Mouse (Mus musculus): ENCODE results near the gene Stkld1. TPM values are rescaled to one million over a fixed set of nuclear protein-coding genes. Genes with fewer than 3 reads are reported as not detected.
"Not testable (repeated sequence)": the region's sequence is repeated elsewhere in the genome, so short reads cannot be mapped to it uniquely, and the experiment has no call there.

The Stkld1 gene
- polyA plus RNA-seq (2016; fragmentation: Nextera tagmentation; extraction: Ambion mirVana), result 0.09 and 0.30 TPM in 2 replicates

DNA sequence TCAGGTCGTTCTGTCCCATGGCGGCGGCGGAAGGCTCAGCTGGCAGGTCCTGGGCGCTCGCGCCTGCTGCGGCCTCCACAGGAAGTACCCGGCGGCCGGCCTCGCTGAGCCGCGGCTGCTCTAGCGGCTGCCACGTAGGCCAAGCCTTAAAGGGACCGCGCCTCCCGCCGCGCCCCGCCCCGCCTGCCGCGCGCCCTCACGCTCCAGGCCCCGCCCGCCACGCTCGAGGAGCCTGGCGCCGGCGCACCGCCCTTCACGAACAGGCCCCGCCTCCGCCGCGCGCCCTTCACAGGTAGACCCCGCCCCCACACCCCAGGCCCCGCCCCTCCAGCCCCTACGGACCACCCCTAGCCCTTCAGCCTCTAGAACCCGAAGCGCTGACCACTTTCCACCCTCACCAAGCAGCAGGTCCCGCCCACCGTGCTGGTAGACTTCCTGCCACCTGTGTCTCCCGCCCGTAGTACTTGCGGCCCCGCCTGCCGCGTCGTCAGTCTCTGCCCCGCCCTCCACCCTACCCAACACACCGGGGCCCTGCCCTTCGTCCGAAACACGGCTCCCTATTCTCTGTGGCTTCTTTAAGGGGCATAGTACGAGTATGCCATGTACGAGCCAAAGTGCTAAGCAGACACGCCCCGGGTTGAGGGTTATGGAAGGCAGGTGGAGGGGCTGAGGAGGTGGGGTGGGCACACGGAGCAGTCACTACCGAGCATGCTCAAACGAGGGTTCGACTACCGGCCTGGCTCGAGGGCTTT lies at the start of gene Stkld1, which contains the start of gene Surf4:
Stkld1 (plus strand) TSS at position 744 of the 752 bp plus-strand sequence.
Surf4 (minus strand) TSS at position 625 of the 752 bp plus-strand sequence.
- peaks cover 34% of the 10 kb centered on the region for H3K4me1 ChIP-seq (replicated peaks)
- H3K36me3 ChIP-seq, result peaks cover 29% of the 10 kb centered on the region
- 2% methylated on average over 70 of the region's 70 CpGs for WGBS
- H3K9me3 ChIP-seq, result no peaks in the 10 kb centered on the region
- peak within 1 kb of the TSS; percentile 98 for H3K4me3 ChIP-seq
- DNase-seq (ENCODE audit: low spot score), result peak; percentile 96
- peak within 1 kb of the TSS; percentile 99 for H3K27ac ChIP-seq
- H3K27me3 ChIP-seq (ENCODE audit: insufficient read depth, poor library complexity, severe bottlenecking), result no peaks in the 10 kb centered on the region

- H3K4me3 ChIP-seq; H3K4me1 ChIP-seq (replicated peaks); H3K27me3 ChIP-seq (ENCODE audit: insufficient read depth, poor library complexity, severe bottlenecking); DNase-seq (ENCODE audit: low spot score); H3K27ac ChIP-seq: not testable (repeated sequence)
- H3K36me3 ChIP-seq, result peaks cover 37% of the 10 kb centered on the region
- 78% methylated on average over 2 of the region's 2 CpGs for WGBS
- peaks cover 12% of the 10 kb centered on the region for H3K9me3 ChIP-seq
Observed at GRCm38 (mm10) chr2:26885541-26885940, 48.3 kb upstream of the Stkld1 start.

DNA sequence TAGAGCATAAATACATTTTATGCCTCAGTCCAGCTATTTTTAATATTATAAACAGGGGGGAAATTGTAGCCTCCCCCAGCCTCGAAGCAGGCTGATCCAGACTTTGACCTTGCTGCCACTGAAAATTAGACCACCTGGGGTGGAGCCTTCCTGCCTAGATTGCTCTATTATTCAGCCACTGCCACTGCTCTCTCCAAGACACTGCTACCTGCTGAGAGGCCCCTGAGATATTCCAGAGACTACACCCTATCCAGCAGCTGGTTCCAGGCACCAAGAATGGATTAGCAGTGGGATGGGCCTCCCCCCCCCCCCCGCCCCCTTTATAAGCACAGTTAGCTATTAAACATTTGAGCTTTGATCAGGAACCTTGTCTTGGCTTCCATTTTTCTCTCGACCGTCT lies 47.7 kb upstream of the Stkld1 start:
- H3K4me3 ChIP-seq; DNase-seq (ENCODE audit: low spot score); H3K27ac ChIP-seq; H3K27me3 ChIP-seq (ENCODE audit: insufficient read depth, poor library complexity, severe bottlenecking); H3K4me1 ChIP-seq (replicated peaks): not testable (repeated sequence)
- H3K36me3 ChIP-seq, result peaks cover 43% of the 10 kb centered on the region
- H3K9me3 ChIP-seq, result peaks cover 12% of the 10 kb centered on the region
- 64% methylated on average over 4 of the region's 4 CpGs for WGBS

DNA sequence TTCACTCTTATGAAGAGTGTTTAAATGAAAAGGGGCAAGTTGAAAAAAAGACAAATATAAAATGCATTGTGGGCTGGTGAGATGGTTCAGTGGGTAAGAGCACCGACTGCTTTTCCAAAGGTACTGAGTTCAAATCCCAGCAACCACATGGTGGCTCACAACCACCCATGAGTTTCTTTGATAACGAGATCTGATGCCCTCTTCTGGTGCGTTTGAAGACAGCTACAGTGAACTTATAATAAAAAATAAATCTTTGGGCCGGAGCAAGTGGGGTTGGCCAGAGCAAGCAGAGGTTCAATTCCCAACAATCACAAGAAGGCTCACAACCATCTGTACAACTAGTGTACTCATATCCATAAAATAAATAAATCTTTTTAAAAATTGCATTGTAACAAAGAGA lies 37.9 kb upstream of the Stkld1 start:
- Histone ChIP-seq H3K27me3 (ENCODE audit: insufficient read depth, poor library complexity, severe bottlenecking) (no peaks in the 10 kb centered on the region), H3K27ac (no peak overlapping the region), H3K36me3 (peaks cover 95% of the 10 kb centered on the region), H3K4me1 (replicated peaks) (no peaks in the 10 kb centered on the region; the same call in 1 of the 2 replicates), H3K9me3 (no peaks in the 10 kb centered on the region), H3K4me3 (no peak overlapping the region)
- WGBS, result 92% methylated on average over 4 of the region's 4 CpGs
- no peak for DNase-seq (ENCODE audit: low spot score)

GRCm38 (mm10) chr2:26900731-26901130 lies 33.1 kb upstream of the Stkld1 start:
- H3K27me3 ChIP-seq (ENCODE audit: insufficient read depth, poor library complexity, severe bottlenecking), result no peaks in the 10 kb centered on the region
- peaks cover 27% of the 10 kb centered on the region for H3K4me1 ChIP-seq (replicated peaks)
- WGBS, result 83% methylated on average over 1 of the region's 1 CpGs
- no peak for DNase-seq (ENCODE audit: low spot score)
- H3K27ac ChIP-seq, result no peak overlapping the region
- no peak overlapping the region for H3K4me3 ChIP-seq
- H3K36me3 ChIP-seq, result peaks cover 65% of the 10 kb centered on the region
- no peaks in the 10 kb centered on the region for H3K9me3 ChIP-seq

DNA sequence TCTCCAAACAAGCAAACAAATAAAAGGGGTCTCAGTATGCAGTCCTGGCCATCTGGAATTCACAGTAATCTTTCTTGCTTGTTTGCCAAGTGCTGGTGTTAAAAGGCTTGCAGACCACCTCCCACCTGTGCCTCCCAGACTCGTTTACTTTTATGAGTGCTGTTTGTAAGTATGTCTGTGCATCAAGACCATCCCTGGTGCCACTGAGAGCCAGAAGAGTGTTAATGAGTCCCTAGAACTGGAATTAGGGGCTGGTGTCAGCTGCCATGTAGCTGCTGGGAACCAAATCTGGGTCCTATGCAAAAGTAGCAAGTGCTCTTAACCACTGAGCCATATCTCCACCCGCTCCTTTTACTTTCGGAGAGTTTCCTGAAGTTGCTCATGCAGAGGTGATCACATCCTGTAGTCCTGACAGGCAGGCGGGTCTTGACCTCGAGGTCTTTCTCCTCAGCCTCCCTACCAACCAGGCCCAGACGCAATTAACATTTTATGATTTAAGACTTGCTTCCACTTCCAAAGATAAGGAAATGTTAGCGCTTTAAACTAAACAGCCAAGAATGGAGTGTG lies 31.9 kb upstream of the Stkld1 start:
- peaks cover 27% of the 10 kb centered on the region for H3K4me1 ChIP-seq (replicated peaks)
- WGBS, result 16% methylated on average over 7 of the region's 7 CpGs
- H3K9me3 ChIP-seq, result no peaks in the 10 kb centered on the region
- DNase-seq (ENCODE audit: low spot score), result no peak
- H3K27ac ChIP-seq, result peak overlapping the region; percentile 90
- H3K36me3 ChIP-seq, result peaks cover 65% of the 10 kb centered on the region
- H3K4me3 ChIP-seq, result peak overlapping the region; percentile 87
- no peaks in the 10 kb centered on the region for H3K27me3 ChIP-seq (ENCODE audit: insufficient read depth, poor library complexity, severe bottlenecking)

DNA sequence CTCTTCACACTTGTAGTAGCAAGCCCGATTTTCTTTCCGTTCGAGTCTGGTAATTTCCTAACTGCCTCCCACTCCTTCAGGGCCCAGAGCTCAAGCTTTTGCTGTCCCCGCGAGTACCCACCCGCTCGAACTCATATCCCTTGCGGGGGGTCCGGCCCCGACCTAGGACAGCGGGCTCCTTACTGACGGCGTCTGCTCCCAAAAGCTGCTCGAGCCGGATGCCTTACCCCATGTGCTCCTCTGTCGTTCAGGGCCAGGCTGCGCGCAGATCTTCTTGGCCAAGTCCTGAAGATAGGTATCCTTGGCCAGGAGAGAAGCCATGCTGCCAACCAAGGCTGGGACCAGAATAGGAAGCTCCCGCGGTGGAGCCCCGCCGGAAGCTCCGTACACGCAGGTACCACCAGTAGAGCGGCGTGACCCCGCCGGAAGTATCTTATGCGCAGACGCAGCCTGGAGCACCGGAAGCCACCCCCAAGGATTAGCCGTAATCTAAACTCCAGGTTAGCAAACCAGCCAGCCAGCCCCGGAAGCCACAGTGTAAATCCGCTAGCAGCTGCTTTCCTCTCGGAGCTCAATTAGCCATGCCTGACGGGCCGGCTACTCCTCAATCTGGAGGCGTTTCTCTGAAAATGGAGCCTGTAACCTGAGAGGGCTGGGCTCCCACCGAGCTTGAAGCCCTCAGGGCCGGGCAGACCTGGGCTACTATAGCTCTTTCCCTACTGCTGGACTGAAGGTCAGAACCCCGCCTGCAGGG lies 31.2 kb upstream of the Stkld1 start, which contains the start of gene Surf6:
Surf6 (minus strand) TSS at position 413 of the 754 bp plus-strand sequence.
- DNase-seq (ENCODE audit: low spot score), result peak; percentile 97
- Histone ChIP-seq H3K27ac (peak within 1 kb of the TSS; percentile 90), H3K27me3 (ENCODE audit: insufficient read depth, poor library complexity, severe bottlenecking) (no peaks in the 10 kb centered on the region), H3K4me3 (peak within 1 kb of the TSS; percentile 87), H3K4me1 (replicated peaks) (peaks cover 32% of the 10 kb centered on the region), H3K9me3 (no peaks in the 10 kb centered on the region), H3K36me3 (peaks cover 65% of the 10 kb centered on the region)
- under 1% methylated on average over 41 of the region's 41 CpGs for WGBS

GRCm38 (mm10) chr2:26903311-26903710 lies 30.5 kb upstream of the Stkld1 start:
- no peak for DNase-seq (ENCODE audit: low spot score)
- H3K4me1 ChIP-seq (replicated peaks), result peaks cover 39% of the 10 kb centered on the region
- H3K9me3 ChIP-seq, result no peaks in the 10 kb centered on the region
- 13% methylated on average over 7 of the region's 7 CpGs for WGBS
- peak overlapping the region; percentile 87 for H3K4me3 ChIP-seq
- peak overlapping the region; percentile 90 for H3K27ac ChIP-seq
- H3K27me3 ChIP-seq (ENCODE audit: insufficient read depth, poor library complexity, severe bottlenecking), result no peaks in the 10 kb centered on the region
- H3K36me3 ChIP-seq, result peaks cover 65% of the 10 kb centered on the region

GRCm38 (mm10) chr2:26905936-26906335 lies 27.9 kb upstream of the Stkld1 start:
- 0 out of 2 replicates have a peak overlapping the region, but pooled peaks have one; percentile 13 for H3K4me3 ChIP-seq
- H3K9me3 ChIP-seq, result no peaks in the 10 kb centered on the region
- no peak overlapping the region for H3K27ac ChIP-seq
- WGBS, result 93% methylated on average over 2 of the region's 2 CpGs
- peaks cover 55% of the 10 kb centered on the region for H3K4me1 ChIP-seq (replicated peaks)
- peaks cover 51% of the 10 kb centered on the region for H3K36me3 ChIP-seq
- no peak for DNase-seq (ENCODE audit: low spot score)
- H3K27me3 ChIP-seq (ENCODE audit: insufficient read depth, poor library complexity, severe bottlenecking), result no peaks in the 10 kb centered on the region

- Histone ChIP-seq H3K27ac (no peak overlapping the region), H3K9me3 (no peaks in the 10 kb centered on the region), H3K4me3 (no peak overlapping the region), H3K36me3 (peaks cover 54% of the 10 kb centered on the region), H3K27me3 (ENCODE audit: insufficient read depth, poor library complexity, severe bottlenecking) (no peaks in the 10 kb centered on the region), H3K4me1 (replicated peaks) (peaks cover 51% of the 10 kb centered on the region)
- WGBS, result 93% methylated on average over 3 of the region's 3 CpGs
- no peak for DNase-seq (ENCODE audit: low spot score)
Observed at GRCm38 (mm10) chr2:26906431-26906830, 27.4 kb upstream of the Stkld1 start.

GRCm38 (mm10) chr2:26907109-26907508 lies 26.7 kb upstream of the Stkld1 start:
- peak; percentile 44 for DNase-seq (ENCODE audit: low spot score)
- Histone ChIP-seq H3K27ac (no peak overlapping the region), H3K36me3 (peaks cover 61% of the 10 kb centered on the region), H3K27me3 (ENCODE audit: insufficient read depth, poor library complexity, severe bottlenecking) (no peaks in the 10 kb centered on the region), H3K9me3 (no peaks in the 10 kb centered on the region), H3K4me3 (no peak overlapping the region), H3K4me1 (replicated peaks) (peaks cover 51% of the 10 kb centered on the region)
- 75% methylated on average over 4 of the region's 4 CpGs for WGBS

DNA sequence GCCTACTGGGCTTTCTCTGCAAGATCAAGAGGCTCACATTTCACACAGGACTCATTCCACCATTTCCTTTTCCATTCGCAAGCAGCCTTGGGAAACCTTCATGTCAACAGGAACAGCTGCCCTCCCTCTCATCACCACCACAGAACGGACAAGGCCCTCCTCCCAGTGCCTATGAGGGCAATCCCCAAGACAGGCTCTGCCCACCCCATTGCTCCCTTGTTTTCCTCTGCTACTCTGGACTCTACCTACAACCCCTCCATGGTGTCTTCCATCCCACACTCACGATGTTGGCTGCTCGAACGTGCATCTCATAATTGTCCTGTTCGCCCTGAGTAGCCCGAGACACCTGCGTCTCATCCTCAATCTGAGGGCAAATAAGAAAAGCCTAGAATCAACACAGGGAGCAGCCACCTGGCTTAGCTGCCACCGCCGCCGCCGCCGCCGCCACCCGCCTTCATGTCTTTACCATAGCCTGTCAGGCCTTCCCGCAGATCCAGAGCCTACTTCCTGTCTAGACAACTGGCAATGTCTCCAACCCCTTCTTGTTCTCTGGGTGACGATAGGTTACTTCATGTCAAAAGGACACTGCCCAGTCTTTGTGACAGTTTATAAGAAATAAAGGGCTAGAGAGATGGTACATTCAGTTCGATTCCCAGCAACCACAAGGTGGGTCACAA lies 25.0 kb upstream of the Stkld1 start:
- DNase-seq (ENCODE audit: low spot score), result no peak
- WGBS, result 89% methylated on average over 18 of the region's 18 CpGs

More for the DNA sequence above, 25.0 kb upstream of the Stkld1 start:
- peak overlapping the region; percentile 95 for H3K4me3 ChIP-seq
- H3K4me1 ChIP-seq (replicated peaks), result peaks cover 52% of the 10 kb centered on the region
- H3K27me3 ChIP-seq (ENCODE audit: insufficient read depth, poor library complexity, severe bottlenecking), result no peaks in the 10 kb centered on the region
- no peaks in the 10 kb centered on the region for H3K9me3 ChIP-seq
- peaks cover 78% of the 10 kb centered on the region for H3K36me3 ChIP-seq
- peak overlapping the region; percentile 4; the same call in 1 of the 2 replicates for H3K27ac ChIP-seq
